Mouse (Mus musculus) MEL (cell line): ENCODE results near the gene Hoxa3. TPM values are rescaled to one million over a fixed set of nuclear protein-coding genes. Genes with fewer than 3 reads are reported as not detected.
A peak's percentile ranks its signal among the peaks of the same experiment; 100 is the strongest.

Source experiments
- DNase-seq: peaks from one replicate; pipeline ENCODE4 v3.0.0; 2011; ENCODE audit warnings: low read depth, low spot score
- H3K27ac ChIP-seq: 2 replicates; pipeline ENCODE4 v1.5.1; 2012; ENCODE audit warnings: low read depth, mild to moderate bottlenecking, control low read depth, low read length, moderate library complexity; ENCODE audit not compliant: control insufficient read depth
- H3K27me3 ChIP-seq, 2 experiments: fragments of 150-350 bp in 1 of 2; sonication (generic) in 1 of 2; 2 replicates each; pipeline ENCODE4 v1.6.1; 2012; ENCODE audit warnings: low read length in 2 of 2, mild to moderate bottlenecking in 2 of 2, improper control_type of control experiment in 1 of 2, moderate library complexity in 1 of 2; ENCODE audit not compliant: insufficient read depth in 2 of 2, control insufficient read depth in 1 of 2
- H3K36me3 ChIP-seq, 2 experiments: 2 replicates each; pipeline ENCODE4 v1.6.1; 2012 to 2014; ENCODE audit warnings: low read length in 2 of 2, improper control_type of control experiment in 1 of 2, inconsistent platforms in 1 of 2, mild to moderate bottlenecking in 1 of 2; ENCODE audit not compliant: insufficient read depth in 2 of 2, control insufficient read depth in 1 of 2
- H3K4me1 ChIP-seq, 2 experiments: fragments of 150-350 bp in 1 of 2; sonication (generic) in 1 of 2; 2 replicates each; pipeline ENCODE4 v1.6.1; 2012; ENCODE audit warnings: low read length in 2 of 2, improper control_type of control experiment in 1 of 2, mild to moderate bottlenecking in 1 of 2; ENCODE audit not compliant: insufficient read depth in 2 of 2, control insufficient read depth in 1 of 2
- H3K4me3 ChIP-seq, 2 experiments: fragments of 150-350 bp in 1 of 2; sonication (generic) in 1 of 2; 2 replicates each; pipeline ENCODE4 v1.5.1; 2012; ENCODE audit warnings: low read depth in 2 of 2, low read length in 2 of 2, mild to moderate bottlenecking in 2 of 2, moderate library complexity in 2 of 2, control low read depth in 1 of 2, improper control_type of control experiment in 1 of 2; ENCODE audit not compliant: control insufficient read depth in 1 of 2, insufficient read depth in 1 of 2
- H3K79me2 ChIP-seq: 2 replicates; pipeline ENCODE4 v1.6.1; 2012; ENCODE audit warnings: mild to moderate bottlenecking, low read length, moderate library complexity; ENCODE audit not compliant: control insufficient read depth, poor library complexity, insufficient read depth
- H3K9ac ChIP-seq: 2 replicates; pipeline ENCODE4 v1.6.1; 2012; ENCODE audit warnings: low read depth, mild to moderate bottlenecking, control low read depth, low read length, moderate library complexity; ENCODE audit not compliant: control insufficient read depth, poor library complexity, severe bottlenecking
- H3K9me3 ChIP-seq: fragments of 150-350 bp; sonication (generic); replicated peaks from 2 replicates; pipeline ENCODE4 v1.6.1; 2012; ENCODE audit warnings: mild to moderate bottlenecking, low read length, improper control_type of control experiment, moderate library complexity; ENCODE audit not compliant: insufficient read depth
- BHLHE40 ChIP-seq: IDR thresholded peaks from 2 replicates; pipeline ENCODE4 v1.6.1; 2012; ENCODE audit warnings: low read depth, mild to moderate bottlenecking, inconsistent platforms, low read length, improper control_type of control experiment, borderline replicate concordance
- CHD2 ChIP-seq: IDR thresholded peaks from 2 replicates; pipeline ENCODE4 v1.6.1; 2011; ENCODE audit warnings: low read length, improper control_type of control experiment
- E2F4 ChIP-seq: IDR thresholded peaks from 2 replicates; pipeline ENCODE4 v1.6.1; 2011; ENCODE audit warnings: low read depth, low read length, improper control_type of control experiment, borderline replicate concordance
- EP300 ChIP-seq, 2 experiments: IDR thresholded peaks; 2 replicates each; pipeline ENCODE4 v1.6.1; 2011; ENCODE audit warnings: improper control_type of control experiment in 2 of 2, low read length in 2 of 2, low read depth in 1 of 2, mild to moderate bottlenecking in 1 of 2
- ETS1 ChIP-seq: IDR thresholded peaks from 2 replicates; pipeline ENCODE4 v1.6.1; 2012; ENCODE audit warnings: low read depth, mild to moderate bottlenecking, inconsistent platforms, low read length, improper control_type of control experiment, moderate library complexity
- JUND ChIP-seq: IDR thresholded peaks from 2 replicates; pipeline ENCODE4 v1.6.1; 2011; ENCODE audit warnings: low read depth, mild to moderate bottlenecking, improper control_type of control experiment, low read length
- MAFK ChIP-seq: IDR thresholded peaks from 2 replicates; pipeline ENCODE4 v1.6.1; 2011; ENCODE audit warnings: low read depth, mild to moderate bottlenecking, low read length, improper control_type of control experiment, borderline replicate concordance
- MEF2A ChIP-seq: IDR thresholded peaks from 2 replicates; pipeline ENCODE4 v1.6.1; 2014; ENCODE audit warnings: low read depth, mild to moderate bottlenecking, inconsistent platforms, low read length, improper control_type of control experiment; ENCODE audit not compliant: poor library complexity, insufficient replicate concordance, severe bottlenecking; ENCODE audit errors: extremely low read depth
- MYC ChIP-seq: IDR thresholded peaks from 2 replicates; pipeline ENCODE4 v1.6.1; 2011; ENCODE audit warnings: low read depth, mild to moderate bottlenecking, low read length, improper control_type of control experiment, moderate library complexity
- NELFE ChIP-seq: IDR thresholded peaks from 2 replicates; pipeline ENCODE4 v1.6.1; 2011; ENCODE audit warnings: low read depth, low read length, improper control_type of control experiment
- NRF1 ChIP-seq: IDR thresholded peaks from 2 replicates; pipeline ENCODE4 v1.6.1; 2014; ENCODE audit warnings: low read depth, mild to moderate bottlenecking, inconsistent platforms, low read length, improper control_type of control experiment, moderate library complexity; ENCODE audit not compliant: poor library complexity, insufficient read depth, severe bottlenecking
- POLR2A ChIP-seq, 2 experiments: IDR thresholded peaks; 2 replicates each; pipeline ENCODE4 v1.6.1; 2011 to 2012; ENCODE audit warnings: low read length in 2 of 2, mild to moderate bottlenecking in 2 of 2, control low read depth in 1 of 2, improper control_type of control experiment in 1 of 2, low read depth in 1 of 2, moderate library complexity in 1 of 2; ENCODE audit not compliant: control insufficient read depth in 1 of 2, insufficient read depth in 1 of 2, poor library complexity in 1 of 2
- POLR2AphosphoS2 ChIP-seq: IDR thresholded peaks from 2 replicates; pipeline ENCODE4 v1.6.1; 2011; ENCODE audit warnings: low read length, improper control_type of control experiment
- POLR2AphosphoS5 ChIP-seq: IDR thresholded peaks from 2 replicates; pipeline ENCODE4 v1.6.1; 2012; ENCODE audit warnings: low read depth, borderline replicate concordance, mild to moderate bottlenecking, inconsistent platforms, low read length, moderate library complexity, mixed read lengths
- RCOR1 ChIP-seq: IDR thresholded peaks from 2 replicates; pipeline ENCODE4 v1.6.1; 2012; ENCODE audit warnings: low read depth, mild to moderate bottlenecking, inconsistent platforms, low read length, improper control_type of control experiment
- TBP ChIP-seq: IDR thresholded peaks from 2 replicates; pipeline ENCODE4 v1.8.0; 2011; ENCODE audit warnings: low read depth, low read length, improper control_type of control experiment
- TCF12 ChIP-seq: IDR thresholded peaks from 2 replicates; pipeline ENCODE4 v1.6.1; 2014; ENCODE audit warnings: low read depth, mild to moderate bottlenecking, inconsistent platforms, low read length, improper control_type of control experiment, moderate library complexity
- UBTF ChIP-seq: IDR thresholded peaks from 2 replicates; pipeline ENCODE4 v1.6.1; 2012; ENCODE audit warnings: low read depth, mild to moderate bottlenecking, inconsistent platforms, low read length, improper control_type of control experiment, moderate library complexity, borderline replicate concordance; ENCODE audit not compliant: insufficient read depth
- USF1 ChIP-seq: IDR thresholded peaks from 2 replicates; pipeline ENCODE4 v1.6.1; 2014; ENCODE audit warnings: low read depth, mild to moderate bottlenecking, inconsistent platforms, low read length, improper control_type of control experiment, moderate library complexity
- USF2 ChIP-seq, 2 experiments: IDR thresholded peaks; 2 replicates each; pipeline ENCODE4 v1.6.1; 2011 to 2012; ENCODE audit warnings: improper control_type of control experiment in 2 of 2, low read length in 2 of 2, borderline replicate concordance in 1 of 2, inconsistent platforms in 1 of 2, low read depth in 1 of 2, mild to moderate bottlenecking in 1 of 2; ENCODE audit not compliant: insufficient read depth in 1 of 2
- ZKSCAN1 ChIP-seq: IDR thresholded peaks from 2 replicates; pipeline ENCODE4 v1.6.1; 2012; ENCODE audit warnings: low read depth, mild to moderate bottlenecking, inconsistent platforms, low read length, improper control_type of control experiment, moderate library complexity
- ZMIZ1 ChIP-seq: IDR thresholded peaks from 2 replicates; pipeline ENCODE4 v1.6.1; 2012; ENCODE audit warnings: low read depth, mild to moderate bottlenecking, inconsistent platforms, low read length, improper control_type of control experiment, moderate library complexity
- polyA plus RNA-seq, 2 experiments: library from polyadenylated mRNA; stranded (reverse) in 1 of 2; unstranded in 1 of 2; fragments of >175 nt in 1 of 2; fragments of >200 nt in 1 of 2; gene quantifications; 2 replicates each; pipeline versions ENCODE4 v1.2.1 to v1.2.4; 2012; ENCODE audit warnings: low replicate concordance in 2 of 2, low read depth in 1 of 2; ENCODE audit not compliant: insufficient read length in 2 of 2, insufficient read depth in 1 of 2, missing spikeins in 1 of 2
- total RNA-seq: library from RNA; depleted of rRNA; stranded (reverse); fragments of 300-350 nt; gene quantifications from 2 replicates; pipeline ENCODE4 v1.2.3, GENCODE M21; 2012

Hoxa3 gene
- total and polyA plus RNA-seq, 3 experiments, result not detected

- Histone ChIP-seq H3K4me1 (no peaks in the 10 kb centered on the region), H3K79me2 (no peaks in the 10 kb centered on the region), H3K9ac (no peak overlapping the region), H3K27ac (no peak overlapping the region), H3K4me3 (no peak overlapping the region), H3K9me3 (no peaks in the 10 kb centered on the region), H3K36me3 (no peaks in the 10 kb centered on the region), H3K27me3 (no peaks in the 10 kb centered on the region)
- DNase-seq, result no peak
- TF ChIP-seq CHD2 (no peak), TBP (no peak), UBTF (no peak), BHLHE40 (no peak), USF1 (no peak), MYC (no peak), ETS1 (no peak), POLR2AphosphoS2 (no peak), JUND (no peak), TCF12 (no peak), EP300 (IDR thresholded peaks at IDR 0.05; ENCODE audit: low read depth in 1 of 2, low read length in 2 of 2) (no peak), NRF1 (no peak)
These were observed 9.6 kb upstream of the Hoxa3 start for GRCm38 (mm10) chr6:52222729-52223128.

- no peaks in the 10 kb centered on the region for H3K4me1 ChIP-seq
- DNase-seq, result no peak
- no peak for TF ChIP-seq RCOR1
- no peak for TF ChIP-seq BHLHE40
- TF ChIP-seq JUND, result no peak
- TF ChIP-seq ETS1, result no peak
- TF ChIP-seq POLR2AphosphoS2, result no peak
- no peak for TF ChIP-seq E2F4
- TF ChIP-seq TCF12, result no peak
- TF ChIP-seq UBTF, result no peak
- TF ChIP-seq MEF2A, result no peak
- no peak for TF ChIP-seq ZKSCAN1
- TF ChIP-seq ZMIZ1, result no peak
- no peak for TF ChIP-seq TBP
- TF ChIP-seq POLR2AphosphoS5, result no peak
- TF ChIP-seq NELFE, result no peak
- TF ChIP-seq NRF1, result no peak
- TF ChIP-seq POLR2A (IDR thresholded peaks at IDR 0.05; ENCODE audit: control insufficient read depth in 1 of 2, insufficient read depth in 1 of 2, low read depth in 1 of 2, low read length in 2 of 2, poor library complexity in 1 of 2), result no peak
- TF ChIP-seq MAFK, result no peak
- TF ChIP-seq USF2 (IDR thresholded peaks at IDR 0.05; ENCODE audit: borderline replicate concordance in 1 of 2, insufficient read depth in 1 of 2, low read depth in 1 of 2, low read length in 2 of 2), result no peak
- TF ChIP-seq, all 39 proteins: peak for 0
- Histone ChIP-seq H3K4me3 (peak overlapping the region; percentile 24 to 74; a peak in 3 of 4 replicates), H3K9me3 (no peaks in the 10 kb centered on the region), H3K9ac (peak overlapping the region; percentile 47), H3K79me2 (no peaks in the 10 kb centered on the region), H3K27me3 (no peaks in the 10 kb centered on the region), H3K27ac (no peak overlapping the region), H3K36me3 (no peaks in the 10 kb centered on the region)
These were observed 9.0 kb upstream of the Hoxa3 start for GRCm38 (mm10) chr6:52221993-52222685.
